Mouse (Mus musculus) stomach, embryonic 16.5 days (tissue): ENCODE measurements at regions not wholly inside any gene's neighbourhood (a gene's known extent, or its start where the extent isn't known, plus 50 kb on each side); places are given as distances from the start of the nearest gene placed in this dataset.

ENCODE experiments used
- ATAC-seq: fragments of 200-750 bp; cut with Nextera tagmentation; 2 replicates; pipeline ENCODE4 v1.8.0; 2017; ENCODE audit warnings: moderate number of reproducible peaks, moderate TSS enrichment; ENCODE audit not compliant: insufficient read depth, low FRiP score
- H3K27ac ChIP-seq: fragments of 300-500 bp; sonication (generic); 2 replicates; pipeline ENCODE4 v1.5.1; 2014; ENCODE audit warnings: low read length
- H3K27me3 ChIP-seq: fragments of 300-500 bp; sonication (generic); 2 replicates; pipeline ENCODE4 v1.6.1; 2014; ENCODE audit warnings: low read length, control low read depth, mixed read lengths; ENCODE audit not compliant: control insufficient read depth, insufficient read depth
- H3K36me3 ChIP-seq: fragments of 300-500 bp; sonication (generic); 2 replicates; pipeline ENCODE4 v1.6.1; 2014; ENCODE audit warnings: low read length; ENCODE audit not compliant: control insufficient read depth, insufficient read depth
- H3K4me1 ChIP-seq: fragments of 300-500 bp; sonication (generic); 2 replicates; pipeline ENCODE4 v1.6.1; 2014; ENCODE audit warnings: low read length, control low read depth, mixed read lengths; ENCODE audit not compliant: control insufficient read depth, insufficient read depth
- H3K4me2 ChIP-seq: fragments of 300-500 bp; sonication (generic); 2 replicates; pipeline ENCODE4 v1.6.1; 2014; ENCODE audit warnings: low read depth, low read length, mixed read lengths
- H3K4me3 ChIP-seq: fragments of 300-500 bp; sonication (generic); replicated peaks from 2 replicates; pipeline ENCODE4 v1.5.1; 2014; ENCODE audit warnings: mild to moderate bottlenecking, low read length
- H3K9ac ChIP-seq: fragments of 300-500 bp; sonication (generic); 2 replicates; pipeline ENCODE4 v1.6.1; 2014; ENCODE audit warnings: low read length
- H3K9me3 ChIP-seq: fragments of 300-500 bp; sonication (generic); replicated peaks from 2 replicates; pipeline ENCODE4 v1.6.1; 2016; ENCODE audit warnings: low read length, control low read depth; ENCODE audit not compliant: control insufficient read depth
- WGBS: fragments of 180-500 bp; shearing (Covaris S2); extraction: QIAGEN DNeasy Blood & Tissue Kit; methylation state at CpG from one replicate; pipeline ENCODE4 v1.1.7; 2014; 5-methylcytosine and 5-hydroxymethylcytosine counted together

- no peak overlapping the region for H3K9ac ChIP-seq
- no peak overlapping the region for H3K4me3 ChIP-seq
- no peak for ATAC-seq
- H3K9me3 ChIP-seq: no peaks in the 10 kb centered on the region
- H3K36me3 ChIP-seq: no peaks in the 10 kb centered on the region
- no peaks in the 10 kb centered on the region for H3K27me3 ChIP-seq
- 83% methylated on average over 1 of the region's 1 CpGs for WGBS
- no peak overlapping the region for H3K4me2 ChIP-seq
- no peaks in the 10 kb centered on the region for H3K4me1 ChIP-seq
- no peak overlapping the region for H3K27ac ChIP-seq
Measured at GRCm38 (mm10) chr12:47466740-47467139, 648.0 kb upstream of the Nova1 start.

- H3K4me2 ChIP-seq: no peak overlapping the region
- no peaks in the 10 kb centered on the region for H3K9me3 ChIP-seq
- no peaks in the 10 kb centered on the region for H3K4me1 ChIP-seq
- no peak overlapping the region for H3K27ac ChIP-seq
- no peaks in the 10 kb centered on the region for H3K36me3 ChIP-seq
- no peaks in the 10 kb centered on the region for H3K27me3 ChIP-seq
- ATAC-seq: no peak
- WGBS: 53% methylated on average over 5 of the region's 5 CpGs
- H3K4me3 ChIP-seq: no peak overlapping the region
- H3K9ac ChIP-seq: no peak overlapping the region
Measured at GRCm38 (mm10) chr12:47465924-47466323, 647.2 kb upstream of the Nova1 start.

- Histone ChIP-seq H3K9me3 (no peaks in the 10 kb centered on the region), H3K4me1 (no peaks in the 10 kb centered on the region), H3K27me3 (no peaks in the 10 kb centered on the region), H3K36me3 (no peaks in the 10 kb centered on the region), H3K4me2 (no peak overlapping the region), H3K9ac (no peak overlapping the region), H3K27ac (no peak overlapping the region), H3K4me3 (no peak overlapping the region)
- WGBS: 56% methylated on average over 1 of the region's 1 CpGs
- no peak for ATAC-seq
Measured at GRCm38 (mm10) chr12:47431669-47432068, 612.9 kb upstream of the Nova1 start.

GRCm38 (mm10) chr12:47412251-47412650, 593.5 kb upstream of the Nova1 start:
- no peaks in the 10 kb centered on the region for H3K36me3 ChIP-seq
- no peak overlapping the region for H3K9ac ChIP-seq
- H3K9me3 ChIP-seq: no peaks in the 10 kb centered on the region
- no peak for ATAC-seq
- H3K27ac ChIP-seq: no peak overlapping the region
- no peaks in the 10 kb centered on the region for H3K27me3 ChIP-seq
- H3K4me1 ChIP-seq: no peaks in the 10 kb centered on the region
- no peak overlapping the region for H3K4me2 ChIP-seq
- WGBS: 78% methylated on average over 4 of the region's 4 CpGs
- no peak overlapping the region for H3K4me3 ChIP-seq

- WGBS: 84% methylated on average over 2 of the region's 2 CpGs
- no peak for ATAC-seq
- H3K9me3 ChIP-seq: no peaks in the 10 kb centered on the region
- H3K4me3 ChIP-seq: no peak overlapping the region
- no peak overlapping the region for H3K27ac ChIP-seq
- H3K36me3 ChIP-seq: no peaks in the 10 kb centered on the region
- H3K9ac ChIP-seq: no peak overlapping the region
- no peaks in the 10 kb centered on the region for H3K27me3 ChIP-seq
- H3K4me1 ChIP-seq: no peaks in the 10 kb centered on the region
- no peak overlapping the region for H3K4me2 ChIP-seq
Measured at GRCm38 (mm10) chr12:47406563-47406962, 587.8 kb upstream of the Nova1 start.

GRCm38 (mm10) chr12:47406131-47406530, 587.4 kb upstream of the Nova1 start:
- WGBS: 85% methylated on average over 2 of the region's 2 CpGs
- no peak for ATAC-seq
- H3K27me3 ChIP-seq: no peaks in the 10 kb centered on the region

GRCm38 (mm10) chr12:47383225-47383624, 564.5 kb upstream of the Nova1 start:
- no peaks in the 10 kb centered on the region for H3K4me1 ChIP-seq

More at GRCm38 (mm10) chr12:47406131-47406530, 587.4 kb upstream of the Nova1 start:
- H3K9ac ChIP-seq: no peak overlapping the region
- no peaks in the 10 kb centered on the region for H3K36me3 ChIP-seq
- no peaks in the 10 kb centered on the region for H3K4me1 ChIP-seq
- H3K4me2 ChIP-seq: no peak overlapping the region
- H3K4me3 ChIP-seq: no peak overlapping the region
- no peak overlapping the region for H3K27ac ChIP-seq
- H3K9me3 ChIP-seq: no peaks in the 10 kb centered on the region

GRCm38 (mm10) chr12:47353269-47353668, 534.5 kb upstream of the Nova1 start:
- no peaks in the 10 kb centered on the region for H3K4me1 ChIP-seq
- WGBS: 39% methylated on average over 2 of the region's 2 CpGs
- H3K9ac ChIP-seq: no peak overlapping the region
- no peak overlapping the region for H3K4me3 ChIP-seq
- H3K4me2 ChIP-seq: no peak overlapping the region
- no peak for ATAC-seq
- no peaks in the 10 kb centered on the region for H3K9me3 ChIP-seq
- no peaks in the 10 kb centered on the region for H3K36me3 ChIP-seq
- H3K27ac ChIP-seq: no peak overlapping the region
- no peaks in the 10 kb centered on the region for H3K27me3 ChIP-seq

More at GRCm38 (mm10) chr12:47383225-47383624, 564.5 kb upstream of the Nova1 start:
- Histone ChIP-seq H3K9ac (no peak overlapping the region), H3K27me3 (no peaks in the 10 kb centered on the region), H3K4me3 (no peak overlapping the region), H3K9me3 (no peaks in the 10 kb centered on the region), H3K27ac (no peak overlapping the region), H3K36me3 (no peaks in the 10 kb centered on the region), H3K4me2 (no peak overlapping the region)
- ATAC-seq: no peak
- WGBS: 80% methylated on average over 1 of the region's 1 CpGs

- H3K36me3 ChIP-seq: no peaks in the 10 kb centered on the region
- H3K4me3 ChIP-seq: no peak overlapping the region
- no peak overlapping the region for H3K27ac ChIP-seq
- H3K9me3 ChIP-seq: no peaks in the 10 kb centered on the region
- WGBS: 92% methylated on average over 1 of the region's 1 CpGs
- H3K9ac ChIP-seq: no peak overlapping the region
- H3K4me2 ChIP-seq: no peak overlapping the region
- no peaks in the 10 kb centered on the region for H3K4me1 ChIP-seq
- no peaks in the 10 kb centered on the region for H3K27me3 ChIP-seq
- ATAC-seq: no peak
Measured at GRCm38 (mm10) chr12:47351229-47351628, 532.5 kb upstream of the Nova1 start.

- 10% methylated on average over 2 of the region's 2 CpGs for WGBS
- no peak for ATAC-seq
- H3K9ac ChIP-seq: no peak overlapping the region
Measured at GRCm38 (mm10) chr12:47313413-47313812, 494.7 kb upstream of the Nova1 start.

More at GRCm38 (mm10) chr12:47313413-47313812, 494.7 kb upstream of the Nova1 start:
- H3K4me1 ChIP-seq: no peaks in the 10 kb centered on the region
- H3K9me3 ChIP-seq: no peaks in the 10 kb centered on the region
- H3K27me3 ChIP-seq: no peaks in the 10 kb centered on the region
- no peak overlapping the region for H3K4me3 ChIP-seq
- no peaks in the 10 kb centered on the region for H3K36me3 ChIP-seq
- H3K27ac ChIP-seq: no peak overlapping the region
- H3K4me2 ChIP-seq: no peak overlapping the region
